Mouse (Mus musculus): Measurements from ENCODE around the gene Erich3.

DNA sequence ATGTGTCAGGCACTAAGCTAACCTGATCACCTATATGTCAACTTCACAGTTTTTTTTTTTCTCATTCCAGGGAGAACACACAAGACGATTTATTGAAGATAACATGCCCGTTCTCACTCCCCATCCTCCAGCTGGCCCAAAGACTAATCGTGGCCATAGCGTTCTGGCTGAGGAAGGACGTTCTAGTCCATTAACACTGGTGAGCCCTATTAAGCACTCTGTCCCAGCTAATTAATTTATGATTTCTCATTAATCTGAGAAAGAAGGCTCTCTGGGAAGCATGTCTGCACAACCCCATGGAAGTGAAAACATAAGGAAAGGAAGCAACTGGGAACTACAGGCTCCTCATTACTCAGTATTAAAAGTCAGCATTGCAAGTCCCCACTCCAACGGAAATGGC, 41.1 kb downstream of the Erich3 start:
- TF ChIP-seq MAZ (IDR thresholded peaks at IDR 0.05; ENCODE audit: low read depth, low read length) (no peak), CTCF (conservative IDR thresholded peaks at IDR 0.05 in 1 of 2, IDR thresholded peaks at IDR 0.05 in 1 of 2; ENCODE audit: low read depth in 2 of 2, low read length in 2 of 2) (no peak)

Data from CH12.LX (cell line).